Mouse (Mus musculus): Measurements from ENCODE around the gene Zglp1. TPM values are rescaled to one million over a fixed set of nuclear protein-coding genes. Genes with fewer than 3 reads are reported as not detected.
A peak's percentile ranks its signal among the peaks of the same experiment; 100 is the strongest.

Gene Zglp1
- total RNA-seq, 1 experiment = 1.3 TPM

DNA sequence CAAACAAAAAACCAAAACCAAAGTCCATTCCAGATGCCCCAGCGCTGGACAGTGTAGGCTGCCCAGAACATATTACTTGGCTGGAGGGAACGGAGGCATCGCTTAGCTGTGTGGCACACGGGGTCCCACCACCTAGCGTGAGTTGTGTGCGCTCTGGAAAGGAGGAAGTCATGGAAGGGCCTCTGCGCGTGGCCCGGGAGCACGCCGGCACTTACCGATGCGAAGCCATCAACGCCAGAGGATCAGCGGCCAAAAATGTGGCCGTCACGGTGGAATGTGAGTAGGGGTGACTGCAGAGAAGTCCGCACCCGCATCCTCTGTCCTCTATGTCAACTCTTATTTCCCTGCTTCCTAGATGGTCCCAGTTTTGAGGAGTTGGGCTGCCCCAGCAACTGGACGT, 30.7 kb downstream of the Zglp1 start:
- in situ Hi-C loops (cut with MboI; ENCODE audit: low sequenced_read_pairs in 2 of 2, unreplicated experiment in 2 of 2) = no loop called here

DNA sequence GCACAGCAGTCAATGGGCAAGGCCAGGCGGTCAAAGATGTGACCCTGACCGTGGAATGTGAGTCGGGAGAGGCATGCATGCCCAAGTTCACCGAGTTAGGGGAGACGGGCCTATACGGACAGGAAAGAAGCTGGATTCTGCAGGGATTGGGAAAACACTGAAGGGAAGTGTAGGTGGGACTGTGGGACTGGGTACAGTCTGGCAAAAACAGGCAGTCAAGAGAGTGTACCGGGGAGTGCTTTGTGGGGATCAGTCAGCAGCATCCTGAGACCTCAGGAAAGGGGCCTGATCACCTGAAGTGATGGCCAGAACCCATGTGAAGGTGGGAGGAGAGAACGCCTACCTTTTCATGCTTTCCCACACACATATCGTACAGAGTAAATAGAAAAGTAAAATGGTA, 31.3 kb downstream of the Zglp1 start:
- TF ChIP-seq ZC3H11A (IDR thresholded peaks at IDR 0.05; ENCODE audit: borderline replicate concordance, low read depth, low read length) (no peak), CHD2 (IDR thresholded peaks at IDR 0.05; ENCODE audit: low read depth, low read length) (no peak), MAFK (IDR thresholded peaks at IDR 0.05; ENCODE audit: insufficient read depth, low read depth, low read length) (no peak), ZNF384 (IDR thresholded peaks at IDR 0.05; ENCODE audit: low read depth, low read length) (no peak), HCFC1 (IDR thresholded peaks at IDR 0.05; ENCODE audit: borderline replicate concordance, insufficient read depth, low read length) (no peak)
- H3K4me1 ChIP-seq (ENCODE audit: control insufficient read depth in 2 of 2, insufficient read depth in 2 of 2, low read length in 2 of 2, poor library complexity in 1 of 2) = peaks cover 0 to 37% of the 10 kb centered on the region in 2 experiments; a peak in 3 of 4 replicates
- no peaks in the 10 kb centered on the region for H3K9me3 ChIP-seq (ENCODE audit: control insufficient read depth, insufficient read depth, low read depth, low read length)
- H3K27ac ChIP-seq (ENCODE audit: insufficient read depth, low read depth, low read length, poor library complexity, severe bottlenecking) = no peak overlapping the region; the same call in 1 of the 2 replicates
- in situ Hi-C loops (cut with MboI; ENCODE audit: low sequenced_read_pairs in 2 of 2, unreplicated experiment in 2 of 2) = no loop called here
- H3K36me3 ChIP-seq (ENCODE audit: control insufficient read depth, insufficient read depth, low read length, poor library complexity, severe bottlenecking) = no peaks in the 10 kb centered on the region
- peak overlapping the region in 1 of 2 experiments; percentile 13; a peak in 1 of 4 replicates for H3K4me3 ChIP-seq (ENCODE audit: insufficient read depth in 1 of 2, low read depth in 1 of 2, low read length in 2 of 2, poor library complexity in 1 of 2, severe bottlenecking in 1 of 2)
- no peak overlapping the region for H3K9ac ChIP-seq (ENCODE audit: insufficient read depth, low read depth, low read length, poor library complexity, severe bottlenecking)
- DNase-seq (ENCODE audit: low read depth, low spot score) = no peak

More for the DNA sequence above, 30.7 kb downstream of the Zglp1 start:
- TF ChIP-seq CHD2 (IDR thresholded peaks at IDR 0.05; ENCODE audit: low read depth, low read length) (no peak), MAFK (IDR thresholded peaks at IDR 0.05; ENCODE audit: insufficient read depth, low read depth, low read length) (no peak), ZC3H11A (IDR thresholded peaks at IDR 0.05; ENCODE audit: borderline replicate concordance, low read depth, low read length) (no peak), HCFC1 (IDR thresholded peaks at IDR 0.05; ENCODE audit: borderline replicate concordance, insufficient read depth, low read length) (no peak), ZNF384 (IDR thresholded peaks at IDR 0.05; ENCODE audit: low read depth, low read length) (no peak)
- no peak overlapping the region for H3K27ac ChIP-seq (ENCODE audit: insufficient read depth, low read depth, low read length, poor library complexity, severe bottlenecking)
- no peaks in the 10 kb centered on the region for H3K36me3 ChIP-seq (ENCODE audit: control insufficient read depth, insufficient read depth, low read length, poor library complexity, severe bottlenecking)
- no peak for DNase-seq (ENCODE audit: low read depth, low spot score)
- H3K4me3 ChIP-seq (ENCODE audit: insufficient read depth in 1 of 2, low read depth in 1 of 2, low read length in 2 of 2, poor library complexity in 1 of 2, severe bottlenecking in 1 of 2) = peak overlapping the region; percentile 8 to 59; a peak in 3 of 4 replicates
- peaks cover 0 to 34% of the 10 kb centered on the region in 2 experiments; a peak in 3 of 4 replicates for H3K4me1 ChIP-seq (ENCODE audit: control insufficient read depth in 2 of 2, insufficient read depth in 2 of 2, low read length in 2 of 2, poor library complexity in 1 of 2)
- H3K9me3 ChIP-seq (ENCODE audit: control insufficient read depth, insufficient read depth, low read depth, low read length) = no peaks in the 10 kb centered on the region
- H3K9ac ChIP-seq (ENCODE audit: insufficient read depth, low read depth, low read length, poor library complexity, severe bottlenecking) = no peak overlapping the region

DNA sequence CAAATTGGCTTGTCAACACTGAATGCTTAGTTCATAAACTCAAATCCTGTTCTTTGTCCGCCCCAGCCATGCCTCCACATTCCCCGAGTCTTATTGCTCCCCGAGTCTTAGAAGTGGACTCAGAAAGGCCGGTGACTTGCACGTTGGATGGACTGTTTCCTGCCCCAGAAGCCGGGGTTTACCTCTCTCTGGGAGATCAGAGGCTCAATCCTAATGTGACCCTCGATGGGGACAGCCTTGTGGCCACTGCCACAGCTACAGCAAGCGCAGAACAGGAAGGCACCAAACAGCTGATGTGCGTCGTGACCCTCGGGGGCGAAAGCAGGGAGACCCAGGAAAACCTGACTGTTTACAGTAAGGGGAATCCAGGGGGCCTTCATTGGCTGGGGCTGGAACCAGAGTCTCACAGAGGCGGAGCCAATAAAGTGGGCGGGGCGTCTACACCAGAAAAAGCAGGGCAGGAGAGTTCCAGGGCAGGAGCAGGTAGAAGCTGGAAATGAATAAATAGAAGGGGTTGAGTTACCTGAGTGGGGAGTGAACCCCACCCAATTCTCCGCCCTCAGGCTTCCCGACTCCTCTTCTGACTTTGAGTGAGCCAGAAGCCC, 32.3 kb downstream of the Zglp1 start:
- peak; percentile 81 for DNase-seq (ENCODE audit: low read depth, low spot score)
- in situ Hi-C loops (cut with MboI; ENCODE audit: low sequenced_read_pairs in 2 of 2, unreplicated experiment in 2 of 2) = no loop called here
- peak overlapping the region in 1 of 2 experiments; percentile 38; a peak in 2 of 4 replicates for H3K4me3 ChIP-seq (ENCODE audit: insufficient read depth in 1 of 2, low read depth in 1 of 2, low read length in 2 of 2, poor library complexity in 1 of 2, severe bottlenecking in 1 of 2)

DNA sequence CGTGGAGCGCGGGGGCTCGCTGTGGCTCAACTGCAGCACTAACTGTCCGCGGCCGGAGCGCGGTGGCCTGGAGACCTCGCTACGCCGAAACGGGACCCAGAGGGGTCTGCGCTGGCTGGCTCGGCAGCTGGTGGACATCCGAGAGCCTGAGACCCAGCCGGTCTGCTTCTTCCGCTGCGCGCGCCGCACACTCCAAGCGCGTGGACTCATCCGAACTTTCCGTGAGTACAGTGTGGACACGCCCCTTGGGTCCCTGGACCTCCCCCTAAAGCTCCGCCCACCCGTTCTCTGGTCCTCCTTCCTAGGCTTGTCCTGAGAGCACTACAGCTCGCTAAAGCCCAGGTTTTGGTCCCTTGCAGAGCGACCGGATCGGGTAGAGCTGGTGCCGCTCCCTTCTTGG, 33.8 kb downstream of the Zglp1 start:
- peaks cover 2% of the 10 kb centered on the region; the same call in 1 of the 2 replicates for H3K36me3 ChIP-seq (ENCODE audit: control insufficient read depth, insufficient read depth, low read length, poor library complexity, severe bottlenecking)
- H3K27ac ChIP-seq (ENCODE audit: insufficient read depth, low read depth, low read length, poor library complexity, severe bottlenecking) = no peak overlapping the region
- peak overlapping the region; percentile 61 to 85 for H3K4me3 ChIP-seq (ENCODE audit: insufficient read depth in 1 of 2, low read depth in 1 of 2, low read length in 2 of 2, poor library complexity in 1 of 2, severe bottlenecking in 1 of 2)
- H3K4me1 ChIP-seq (ENCODE audit: control insufficient read depth in 2 of 2, insufficient read depth in 2 of 2, low read length in 2 of 2, poor library complexity in 1 of 2) = peaks cover 6 to 46% of the 10 kb centered on the region in 2 experiments
- peak overlapping the region; percentile 51 for H3K9ac ChIP-seq (ENCODE audit: insufficient read depth, low read depth, low read length, poor library complexity, severe bottlenecking)
- H3K9me3 ChIP-seq (ENCODE audit: control insufficient read depth, insufficient read depth, low read depth, low read length) = no peaks in the 10 kb centered on the region
- DNase-seq (ENCODE audit: low read depth, low spot score) = peak; percentile 94
- TF ChIP-seq MAFK (IDR thresholded peaks at IDR 0.05; ENCODE audit: insufficient read depth, low read depth, low read length) (no peak), CHD2 (IDR thresholded peaks at IDR 0.05; ENCODE audit: low read depth, low read length) (no peak), ZC3H11A (IDR thresholded peaks at IDR 0.05; ENCODE audit: borderline replicate concordance, low read depth, low read length) (no peak), ZNF384 (IDR thresholded peaks at IDR 0.05; ENCODE audit: low read depth, low read length) (no peak), HCFC1 (IDR thresholded peaks at IDR 0.05; ENCODE audit: borderline replicate concordance, insufficient read depth, low read length) (no peak)
- in situ Hi-C loops (cut with MboI; ENCODE audit: low sequenced_read_pairs in 2 of 2, unreplicated experiment in 2 of 2) = no loop called here

More for the DNA sequence above, 32.3 kb downstream of the Zglp1 start:
- Histone ChIP-seq H3K4me1 (ENCODE audit: control insufficient read depth in 2 of 2, insufficient read depth in 2 of 2, low read length in 2 of 2, poor library complexity in 1 of 2) (peaks cover 0 to 44% of the 10 kb centered on the region in 2 experiments; a peak in 3 of 4 replicates), H3K27ac (ENCODE audit: insufficient read depth, low read depth, low read length, poor library complexity, severe bottlenecking) (no peak overlapping the region), H3K9ac (ENCODE audit: insufficient read depth, low read depth, low read length, poor library complexity, severe bottlenecking) (no peak overlapping the region), H3K36me3 (ENCODE audit: control insufficient read depth, insufficient read depth, low read length, poor library complexity, severe bottlenecking) (no peaks in the 10 kb centered on the region), H3K9me3 (ENCODE audit: control insufficient read depth, insufficient read depth, low read depth, low read length) (no peaks in the 10 kb centered on the region)
- no peak for TF ChIP-seq ZNF384 (IDR thresholded peaks at IDR 0.05; ENCODE audit: low read depth, low read length)
- TF ChIP-seq CHD2 (IDR thresholded peaks at IDR 0.05; ENCODE audit: low read depth, low read length) = no peak
- no peak for TF ChIP-seq MAFK (IDR thresholded peaks at IDR 0.05; ENCODE audit: insufficient read depth, low read depth, low read length)
- TF ChIP-seq HCFC1 (IDR thresholded peaks at IDR 0.05; ENCODE audit: borderline replicate concordance, insufficient read depth, low read length) = no peak
- TF ChIP-seq ZC3H11A (IDR thresholded peaks at IDR 0.05; ENCODE audit: borderline replicate concordance, low read depth, low read length) = no peak
